Comparison of ENCODE assay signal across 7 mouse cellular contexts in the genomic region with DNA sequence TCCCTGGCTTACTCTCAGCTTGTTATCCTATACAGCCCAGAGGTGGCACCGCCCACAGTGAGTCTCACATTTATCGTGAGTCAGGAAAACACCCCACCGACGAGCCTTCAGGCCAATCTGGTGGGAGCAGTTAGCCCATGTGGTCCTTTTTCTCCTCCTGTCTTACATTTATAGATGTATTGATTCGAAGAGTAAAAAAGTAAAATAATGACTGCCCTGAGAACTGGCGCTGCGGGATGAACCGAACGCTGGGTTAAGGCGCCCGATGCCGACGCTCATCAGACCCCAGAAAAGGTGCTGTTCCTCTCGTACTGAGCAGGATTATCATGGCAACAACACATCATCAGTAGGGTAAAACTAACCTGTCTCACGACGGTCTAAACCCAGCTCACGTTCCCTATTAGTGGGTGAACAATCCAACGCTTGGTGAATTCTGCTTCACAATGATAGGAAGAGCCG. TPM values are rescaled to one million over a fixed set of nuclear protein-coding genes. Genes with fewer than 3 reads are reported as not detected.
A peak's percentile ranks its signal among the peaks of the same experiment; 100 is the strongest.
DNase-seq lines count a peak whose midpoint lies in the region; ATAC-seq and TF ChIP-seq lines count a peak whose summit lies in the region.

No protein-coding gene starts in this region.

- no peaks in the 10 kb centered on the region for H3K27me3 ChIP-seq in embryonic facial prominence, embryonic 10.5 days (replicated peaks; ENCODE audit: low read depth, poor library complexity, severe bottlenecking)
- no peaks in the 10 kb centered on the region for H3K27me3 ChIP-seq in kidney, adult 2 months (replicated peaks; ENCODE audit: control insufficient read depth, insufficient read depth, low read length)
- H3K27me3 ChIP-seq in limb, embryonic 11.5 days (ENCODE audit: control insufficient read depth, insufficient read depth, low read length), result no peaks in the 10 kb centered on the region
- H3K27me3 ChIP-seq in midbrain, embryonic 15.5 days (replicated peaks), result 0 out of 2 replicates have a peak, but pooled peaks cover 3% of the 10 kb centered on the region

- no peak; the same call in 1 of the 2 replicates for TF ChIP-seq CTCF in kidney, adult 2 months (conservative IDR thresholded peaks at IDR 0.05; ENCODE audit: insufficient read depth, insufficient read length, low read depth, low read length)

- no peak overlapping the region for H3K27ac ChIP-seq in embryonic facial prominence, embryonic 10.5 days (replicated peaks)
- no peak overlapping the region for H3K27ac ChIP-seq in kidney, adult 2 months (ENCODE audit: insufficient read depth, low read depth, low read length)
- H3K27ac ChIP-seq in limb, embryonic 11.5 days (replicated peaks; ENCODE audit: low read depth, low read length), result no peak overlapping the region
- H3K27ac ChIP-seq in midbrain, embryonic 15.5 days, result no peak overlapping the region

- no peak overlapping the region for H3K4me2 ChIP-seq in limb, embryonic 11.5 days (ENCODE audit: low read depth, severe bottlenecking)
- H3K4me2 ChIP-seq in midbrain, embryonic 15.5 days, result no peak overlapping the region

- H3K9ac ChIP-seq in limb, embryonic 11.5 days (ENCODE audit: low read length), result no peak overlapping the region
- H3K9ac ChIP-seq in midbrain, embryonic 15.5 days, result no peak overlapping the region

- no peaks in the 10 kb centered on the region for H3K36me3 ChIP-seq in embryonic facial prominence, embryonic 10.5 days (replicated peaks)
- H3K36me3 ChIP-seq in kidney, adult 2 months (ENCODE audit: control insufficient read depth, insufficient read depth, low read length), result no peaks in the 10 kb centered on the region
- H3K36me3 ChIP-seq in limb, embryonic 11.5 days (ENCODE audit: control insufficient read depth, insufficient read depth, low read length), result no peaks in the 10 kb centered on the region
- H3K36me3 ChIP-seq in midbrain, embryonic 15.5 days (replicated peaks), result no peaks in the 10 kb centered on the region

- H3K9me3 ChIP-seq in embryonic facial prominence, embryonic 10.5 days, result 0 out of 2 replicates have a peak, but pooled peaks cover 3% of the 10 kb centered on the region
- no peaks in the 10 kb centered on the region for H3K9me3 ChIP-seq in limb, embryonic 11.5 days (ENCODE audit: control insufficient read depth, low read length)
- peaks cover 3% of the 10 kb centered on the region; the same call in 1 of the 2 replicates for H3K9me3 ChIP-seq in midbrain, embryonic 15.5 days

- peaks cover 9% of the 10 kb centered on the region for H3K4me1 ChIP-seq in embryonic facial prominence, embryonic 10.5 days
- H3K4me1 ChIP-seq in kidney, adult 2 months (ENCODE audit: control insufficient read depth, insufficient read depth, low read length), result peaks cover 3% of the 10 kb centered on the region; the same call in 1 of the 2 replicates
- no peaks in the 10 kb centered on the region for H3K4me1 ChIP-seq in limb, embryonic 11.5 days (ENCODE audit: control insufficient read depth, insufficient read depth, low read length)
- peaks cover 16% of the 10 kb centered on the region for H3K4me1 ChIP-seq in midbrain, embryonic 15.5 days

- 47% methylated on average over 19 of the region's 19 CpGs for WGBS in embryonic facial prominence, embryonic 10.5 days
- 55% methylated on average over 19 of the region's 19 CpGs for WGBS in kidney, adult 2 months
- 51% methylated on average over 19 of the region's 19 CpGs for WGBS in limb, embryonic 11.5 days
- 48% methylated on average over 19 of the region's 19 CpGs for WGBS in midbrain, embryonic 15.5 days

- DNase-seq in adrenal gland, adult 8-10 months, result peak; percentile 100
- DNase-seq in embryonic facial prominence, embryonic 10.5 days (ENCODE audit: low spot score), result peak; percentile 100
- DNase-seq in heart, adult 11 months, result peak; percentile 99
- DNase-seq in kidney, adult 2 months, result peak; percentile 100
- peak; percentile 100 for DNase-seq in limb, embryonic 11.5 days (ENCODE audit: low spot score)
- DNase-seq in spleen, postnatal 10 days (ENCODE audit: low spot score in 2 of 2), result peak; percentile 99 to 100

- no peak overlapping the region for H3K4me3 ChIP-seq in embryonic facial prominence, embryonic 10.5 days
- H3K4me3 ChIP-seq in kidney, adult 2 months (ENCODE audit: insufficient read depth, low read depth, low read length), result no peak overlapping the region
- H3K4me3 ChIP-seq in limb, embryonic 11.5 days (ENCODE audit: low read depth, low read length), result no peak overlapping the region
- no peak overlapping the region for H3K4me3 ChIP-seq in midbrain, embryonic 15.5 days

- peak; percentile 96 for ATAC-seq in limb, embryonic 11.5 days (ENCODE audit: insufficient number of reproducible peaks, low FRiP score, low TSS enrichment, low read depth)
- peak; percentile 30; the same call in 1 of the 2 replicates for ATAC-seq in midbrain, embryonic 15.5 days (replicated peaks)

- TF ChIP-seq POLR2A in kidney, adult 2 months (IDR thresholded peaks at IDR 0.05; ENCODE audit: low read depth, low read length), result no peak

RNA-seq across cellular contexts. Expression of gene Kpna1, which starts 2.8 kb away (rescaled TPM):
- total RNA-seq in adrenal gland, adult 8-10 months (2022), result 10 to 100 TPM; 63.4 to 91.0 (median 68.9) TPM
- 66.8 and 69.4 TPM in 2 replicates for polyA plus RNA-seq in embryonic facial prominence, embryonic 10.5 days (2016; fragmentation: Nextera tagmentation; extraction: Ambion mirVana)
- polyA plus RNA-seq in kidney, adult 2 months (2012; rRNA removed), result 6.2 and 7.3 TPM in 2 replicates
- polyA plus RNA-seq in limb, embryonic 11.5 days (2014; fragmentation: Nextera tagmentation; extraction: Ambion mirVana), result 57.0 and 60.0 TPM in 2 replicates
- 74.3 and 83.1 TPM in 2 replicates for polyA plus RNA-seq in midbrain, embryonic 15.5 days (2015; fragmentation: Nextera tagmentation; extraction: Ambion mirVana)

RNA-seq across cellular contexts. Expression of gene Dtx3l, which starts 42.4 kb away (rescaled TPM):
- 10 to 100 TPM in 2 of 4 experiments, 1 to 10 TPM in 2; 8.2 to 14.3 (median 11.2) TPM for total RNA-seq in adrenal gland, adult 8-10 months (2022)
- 2.3 and 2.8 TPM in 2 replicates for polyA plus RNA-seq in embryonic facial prominence, embryonic 10.5 days (2016; fragmentation: Nextera tagmentation; extraction: Ambion mirVana)
- polyA plus RNA-seq in kidney, adult 2 months (2012; rRNA removed), result 4.2 and 5.4 TPM in 2 replicates
- 3.1 and 4.1 TPM in 2 replicates for polyA plus RNA-seq in limb, embryonic 11.5 days (2014; fragmentation: Nextera tagmentation; extraction: Ambion mirVana)
- polyA plus RNA-seq in midbrain, embryonic 15.5 days (2015; fragmentation: Nextera tagmentation; extraction: Ambion mirVana), result 1.5 and 1.8 TPM in 2 replicates

RNA-seq across cellular contexts. Expression of gene Parp9, which starts 43.1 kb away (rescaled TPM):
- 10 to 100 TPM; 13.3 to 19.8 (median 15.6) TPM for total RNA-seq in adrenal gland, adult 8-10 months (2022)
- polyA plus RNA-seq in embryonic facial prominence, embryonic 10.5 days (2016; fragmentation: Nextera tagmentation; extraction: Ambion mirVana), result 2.1 and 2.5 TPM in 2 replicates
- 6.0 and 8.0 TPM in 2 replicates for polyA plus RNA-seq in kidney, adult 2 months (2012; rRNA removed)
- polyA plus RNA-seq in limb, embryonic 11.5 days (2014; fragmentation: Nextera tagmentation; extraction: Ambion mirVana), result 3.7 and 4.2 TPM in 2 replicates
- 1.8 and 2.6 TPM in 2 replicates for polyA plus RNA-seq in midbrain, embryonic 15.5 days (2015; fragmentation: Nextera tagmentation; extraction: Ambion mirVana)

RNA-seq across cellular contexts. Expression of gene Wdr5b, which starts 59.6 kb away (rescaled TPM):
- 1 to 10 TPM; 4.2 to 6.8 (median 5.3) TPM for total RNA-seq in adrenal gland, adult 8-10 months (2022)
- polyA plus RNA-seq in embryonic facial prominence, embryonic 10.5 days (2016; fragmentation: Nextera tagmentation; extraction: Ambion mirVana), result 7.8 and 8.7 TPM in 2 replicates
- 1.8 and 2.1 TPM in 2 replicates for polyA plus RNA-seq in kidney, adult 2 months (2012; rRNA removed)
- 9.2 and 9.8 TPM in 2 replicates for polyA plus RNA-seq in limb, embryonic 11.5 days (2014; fragmentation: Nextera tagmentation; extraction: Ambion mirVana)
- 13.0 and 13.2 TPM in 2 replicates for polyA plus RNA-seq in midbrain, embryonic 15.5 days (2015; fragmentation: Nextera tagmentation; extraction: Ambion mirVana)
